Mouse (Mus musculus): Measurements from ENCODE around the gene F5.

The F5 gene

GRCm38 (mm10) chr1:164236078-164236477 is 84.4 kb downstream of the F5 start:
- DNase-seq, result no peak

- no peak for DNase-seq
Observed at GRCm38 (mm10) chr1:164241494-164241893, 89.9 kb downstream of the F5 start.

GRCm38 (mm10) chr1:164242809-164243208 is 91.2 kb downstream of the F5 start:
- no peak for DNase-seq

GRCm38 (mm10) chr1:164247442-164247841 is 95.8 kb downstream of the F5 start:
- DNase-seq, result no peak

GRCm38 (mm10) chr1:164247971-164248370 is 96.3 kb downstream of the F5 start:
- no peak for DNase-seq

GRCm38 (mm10) chr1:164248465-164249331 is 97.1 kb downstream of the F5 start, which contains the start of gene Slc19a2:
Slc19a2 (plus strand) TSS chr1:164249046.
- peak; percentile 98 for DNase-seq

GRCm38 (mm10) chr1:164249332-164249711 is 97.7 kb downstream of the F5 start:
- no peak for DNase-seq

GRCm38 (mm10) chr1:164250391-164251150 is 98.9 kb downstream of the F5 start:
- DNase-seq, result no peak

- no peak for DNase-seq
Observed at GRCm38 (mm10) chr1:164251438-164251837, 99.8 kb downstream of the F5 start.

GRCm38 (mm10) chr1:164252551-164252950 is 100.9 kb downstream of the F5 start:
- DNase-seq, result no peak

GRCm38 (mm10) chr1:164254836-164255235 is 103.2 kb downstream of the F5 start:
- no peak for DNase-seq

- no peak for DNase-seq
Observed at GRCm38 (mm10) chr1:164260171-164261028, 108.8 kb downstream of the F5 start.

- no peak for DNase-seq
Observed at GRCm38 (mm10) chr1:164261553-164261952, 109.9 kb downstream of the F5 start.
